Mouse (Mus musculus): ENCODE measurements at regions not wholly inside any gene's neighbourhood (a gene's known extent, or its start where the extent isn't known, plus 50 kb on each side); places are given as distances from the start of the nearest gene placed in this dataset.

- intact Hi-C loops (cut with DNase I) = no loop called here
- DNase-seq = no peak
Observed at GRCm38 (mm10) chr17:4770052-4770451, 224.1 kb upstream of the Arid1b start.

- intact Hi-C loops (cut with DNase I) = loop anchor here (2.0 to 5.0 kb wide), 3 partner anchors 131 to 619 kb away; no protein-coding TSS in a partner anchor
- peak; percentile 75 to 81 for DNase-seq
Observed at GRCm38 (mm10) chr17:4778161-4778560, 216.0 kb upstream of the Arid1b start.

DNA sequence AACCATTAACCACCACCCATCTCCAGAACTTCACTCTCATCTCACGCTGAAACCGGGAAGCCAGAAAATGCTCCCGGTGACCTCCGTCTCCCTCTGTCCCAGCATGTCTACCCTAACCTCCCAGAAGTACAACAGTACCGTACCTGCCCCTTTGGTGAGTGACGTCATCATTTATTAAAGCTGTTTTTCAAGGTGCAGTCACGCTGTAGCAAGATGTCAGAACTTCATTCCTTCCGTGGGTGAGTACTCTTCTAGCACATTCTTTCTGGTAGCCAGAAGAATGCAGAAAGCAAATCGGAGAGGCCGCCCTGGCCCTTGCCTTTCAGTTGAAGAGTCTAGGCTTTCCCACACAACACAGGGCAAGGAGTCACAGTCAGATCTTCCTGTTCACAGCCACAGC is 215.1 kb upstream of the Arid1b start:
- no peak for DNase-seq
- intact Hi-C loops (cut with DNase I) = loop anchor here (2.0 to 5.0 kb wide), 3 partner anchors 130 to 618 kb away; no protein-coding TSS in a partner anchor

DNA sequence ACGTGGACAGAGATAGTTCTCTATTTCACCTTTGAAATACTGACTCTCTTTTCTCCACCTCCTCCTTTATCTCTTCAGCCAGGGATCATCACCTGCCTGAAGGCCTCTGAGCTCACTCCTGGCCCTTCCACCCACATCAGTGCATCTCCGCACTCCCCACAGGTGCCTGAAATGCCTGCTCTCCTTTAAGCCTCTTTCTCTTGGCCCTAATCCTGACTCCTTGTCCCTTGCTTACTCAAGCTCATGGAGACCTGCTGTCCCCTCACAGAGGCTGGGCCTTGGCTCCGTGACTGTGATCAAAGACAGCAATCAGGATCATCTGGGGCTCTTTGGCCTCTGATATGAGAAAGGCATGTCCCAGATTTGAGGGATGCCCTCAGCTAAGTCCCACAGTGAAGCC is 212.5 kb upstream of the Arid1b start:
- intact Hi-C loops (cut with DNase I) = loop anchor here (5.0 kb wide), 1 partner anchor 196 kb away; no protein-coding TSS in a partner anchor
- DNase-seq = no peak

- intact Hi-C loops (cut with DNase I) = loop anchor here (5.0 kb wide), 1 partner anchor 193 kb away; no protein-coding TSS in a partner anchor
Observed at GRCm38 (mm10) chr17:4784296-4784695, 209.8 kb upstream of the Arid1b start.

GRCm38 (mm10) chr17:4785281-4785839 is 208.8 kb upstream of the Arid1b start:
- peak in 1 of 2 experiments; percentile 28 for DNase-seq
- intact Hi-C loops (cut with DNase I) = no loop called here

More at GRCm38 (mm10) chr17:4784296-4784695, 209.8 kb upstream of the Arid1b start:
- DNase-seq = peak in 1 of 2 experiments; percentile 37

DNA sequence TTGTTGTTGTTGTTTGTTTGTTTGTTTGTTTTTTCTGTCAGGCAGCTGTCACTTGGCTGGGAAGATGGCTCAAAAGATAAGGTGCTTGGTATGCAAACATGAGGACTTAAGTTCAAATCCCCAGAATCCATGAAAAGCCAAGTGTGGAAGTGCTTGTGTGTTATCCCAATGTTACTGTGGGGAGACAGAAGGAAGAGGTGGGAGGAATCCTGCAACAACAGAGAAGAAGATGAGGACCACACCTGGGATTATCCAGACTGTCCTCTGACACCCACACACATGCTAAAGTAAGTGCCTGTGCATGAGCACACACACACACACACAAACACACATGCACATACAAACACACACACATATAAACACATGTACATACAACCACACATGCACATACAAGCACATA is 207.6 kb upstream of the Arid1b start:
- DNase-seq = no peak
- intact Hi-C loops (cut with DNase I) = no loop called here

GRCm38 (mm10) chr17:4791873-4792272 is 202.3 kb upstream of the Arid1b start:
- DNase-seq = no peak
- intact Hi-C loops (cut with DNase I) = no loop called here

- intact Hi-C loops (cut with DNase I) = no loop called here
- DNase-seq = peak; percentile 30 to 39
Observed at GRCm38 (mm10) chr17:4796241-4796640, 197.9 kb upstream of the Arid1b start.

- no peak for DNase-seq
- intact Hi-C loops (cut with DNase I) = no loop called here
Observed at GRCm38 (mm10) chr17:4804013-4804412, 190.1 kb upstream of the Arid1b start.

GRCm38 (mm10) chr17:4806051-4806450 is 188.1 kb upstream of the Arid1b start:
- DNase-seq = peak in 1 of 2 experiments; percentile 38
- intact Hi-C loops (cut with DNase I) = no loop called here

- DNase-seq = no peak
- intact Hi-C loops (cut with DNase I) = no loop called here
Observed at GRCm38 (mm10) chr17:4808926-4809325, 185.2 kb upstream of the Arid1b start.

- intact Hi-C loops (cut with DNase I) = no loop called here
- no peak for DNase-seq
Observed at GRCm38 (mm10) chr17:4813232-4813631, 180.9 kb upstream of the Arid1b start.

DNA sequence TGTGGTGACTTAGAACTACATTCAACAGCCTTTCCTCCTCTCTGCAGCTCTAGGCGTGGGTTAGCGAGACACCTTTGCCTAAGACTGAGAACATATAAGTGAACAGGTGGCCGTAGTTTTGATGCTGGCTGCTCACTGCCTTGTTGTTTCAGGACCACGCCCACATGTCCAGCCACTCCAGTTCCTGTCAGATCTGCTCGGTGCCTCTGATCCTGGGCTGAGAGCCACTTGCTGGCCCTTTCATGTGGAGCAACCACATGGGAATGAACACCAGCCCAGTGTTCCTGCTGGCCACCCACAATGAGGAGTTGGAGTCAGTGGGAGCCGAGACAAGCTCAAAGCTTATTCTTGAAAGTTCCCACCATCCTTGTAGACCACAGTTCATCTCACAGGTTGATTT is 180.5 kb upstream of the Arid1b start:
- DNase-seq = peak in 1 of 2 experiments; percentile 27
- intact Hi-C loops (cut with DNase I) = no loop called here

DNA sequence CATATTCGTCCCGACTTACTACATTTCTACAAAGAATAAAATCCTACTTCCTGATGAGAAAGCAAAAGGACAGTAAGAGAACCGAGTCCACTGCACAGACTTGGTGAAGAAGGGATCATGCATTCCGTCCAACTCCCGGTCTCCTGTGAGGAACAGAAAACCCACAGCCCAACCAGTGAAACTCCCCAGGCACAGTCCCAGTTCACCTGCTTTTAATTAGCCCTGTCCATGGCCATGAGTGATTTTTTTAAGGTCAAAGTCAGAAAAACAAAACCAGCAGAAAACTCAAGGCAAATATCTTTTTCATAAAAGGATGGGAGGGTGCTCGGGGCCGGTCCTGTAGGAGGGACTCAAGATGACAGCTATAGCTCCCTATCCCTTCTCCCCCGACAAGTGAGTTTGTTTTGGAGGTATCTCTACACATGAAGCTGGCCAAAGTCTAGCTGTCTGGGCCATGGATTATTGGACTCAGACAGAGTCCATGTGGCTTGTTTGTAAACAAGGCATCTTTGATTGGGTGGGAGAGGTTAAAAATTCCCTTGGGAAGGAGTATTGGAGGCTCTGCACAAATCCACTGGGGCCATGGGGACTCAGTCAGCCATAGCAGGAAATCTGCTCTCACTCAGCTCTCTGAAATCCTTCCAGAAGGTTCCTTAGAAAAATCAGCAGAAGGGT is 168.8 kb upstream of the Arid1b start:
- DNase-seq = no peak

GRCm38 (mm10) chr17:4834065-4834464 is 160.1 kb upstream of the Arid1b start:
- peak; percentile 24 to 31 for DNase-seq
- intact Hi-C loops (cut with DNase I) = no loop called here

More for the DNA sequence above, 168.8 kb upstream of the Arid1b start:
- intact Hi-C loops (cut with DNase I) = no loop called here

- intact Hi-C loops (cut with DNase I) = no loop called here
- no peak for DNase-seq
Observed at GRCm38 (mm10) chr17:4834571-4834970, 159.6 kb upstream of the Arid1b start.

GRCm38 (mm10) chr17:4835065-4835705 is 158.9 kb upstream of the Arid1b start:
- no peak for DNase-seq
- intact Hi-C loops (cut with DNase I) = no loop called here

GRCm38 (mm10) chr17:4840123-4840522 is 154.0 kb upstream of the Arid1b start:
- intact Hi-C loops (cut with DNase I) = no loop called here
- DNase-seq = no peak

GRCm38 (mm10) chr17:4858304-4858703 is 135.8 kb upstream of the Arid1b start:
- DNase-seq = no peak
- intact Hi-C loops (cut with DNase I) = no loop called here

GRCm38 (mm10) chr17:4864901-4865300 is 129.2 kb upstream of the Arid1b start:
- DNase-seq = no peak
- intact Hi-C loops (cut with DNase I) = no loop called here

DNA sequence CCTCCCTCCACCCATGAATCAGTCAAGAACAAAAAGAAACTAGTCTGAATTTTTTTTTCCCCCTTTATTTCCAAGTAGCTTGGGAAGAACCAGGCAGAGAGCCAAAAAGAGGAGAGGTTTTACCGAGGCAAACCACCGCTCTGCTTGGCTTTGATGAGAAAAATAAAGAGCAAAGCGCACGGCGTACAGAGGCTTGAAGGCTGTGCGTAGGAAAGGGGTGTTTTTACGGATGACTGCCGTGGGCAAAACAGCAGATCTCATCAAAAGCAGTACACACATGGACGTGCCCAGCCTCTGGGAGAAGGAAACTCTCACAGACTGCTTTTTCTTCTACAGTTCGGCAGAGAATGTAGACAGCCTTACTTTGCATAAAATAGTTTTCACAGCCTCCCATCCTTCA is 128.5 kb upstream of the Arid1b start:
- intact Hi-C loops (cut with DNase I) = no loop called here
- DNase-seq = peak in 1 of 2 experiments; percentile 12
